Mouse (Mus musculus) embryonic facial prominence, embryonic 13.5 days (tissue): ENCODE measurements at regions not wholly inside any gene's neighbourhood (a gene's known extent, or its start where the extent isn't known, plus 50 kb on each side); places are given as distances from the start of the nearest gene placed in this dataset.

Experiments used
- ATAC-seq: fragments of 200-750 bp; cut with Nextera tagmentation; 2 replicates; pipeline ENCODE4 v1.8.0; 2017; ENCODE audit warnings: low read depth; ENCODE audit not compliant: insufficient number of reproducible peaks, insufficient read depth, low FRiP score, low TSS enrichment
- H3K27ac ChIP-seq: fragments of 300-500 bp; sonication (generic); 2 replicates; pipeline ENCODE4 v1.5.1; 2015; ENCODE audit warnings: moderate library complexity, mild to moderate bottlenecking, inconsistent platforms
- H3K27me3 ChIP-seq: fragments of 300-500 bp; sonication (generic); 2 replicates; pipeline ENCODE4 v1.6.1; 2015; ENCODE audit warnings: mild to moderate bottlenecking, inconsistent platforms
- H3K36me3 ChIP-seq: fragments of 300-500 bp; sonication (generic); 2 replicates; pipeline ENCODE4 v1.6.1; 2015; ENCODE audit warnings: mild to moderate bottlenecking, inconsistent platforms
- H3K4me1 ChIP-seq: fragments of 300-500 bp; sonication (generic); 2 replicates; pipeline ENCODE4 v1.6.1; 2015; ENCODE audit warnings: inconsistent platforms
- H3K4me2 ChIP-seq: fragments of 300-500 bp; sonication (generic); 2 replicates; pipeline ENCODE4 v1.6.1; 2015; ENCODE audit warnings: moderate library complexity, mild to moderate bottlenecking, inconsistent platforms
- H3K4me3 ChIP-seq: fragments of 300-500 bp; sonication (generic); 2 replicates; pipeline ENCODE4 v1.5.1; 2015; ENCODE audit warnings: mild to moderate bottlenecking, inconsistent platforms
- H3K9ac ChIP-seq: fragments of 300-500 bp; sonication (generic); 2 replicates; pipeline ENCODE4 v1.6.1; 2015; ENCODE audit warnings: mild to moderate bottlenecking, inconsistent platforms
- H3K9me3 ChIP-seq: fragments of 300-500 bp; sonication (generic); 2 replicates; pipeline ENCODE4 v1.6.1; 2016; ENCODE audit warnings: inconsistent platforms
- WGBS: fragments of 180-500 bp; shearing (Covaris S2); methylation state at CpG from one replicate; pipeline ENCODE4 v1.1.7; 2015; ENCODE audit warnings: mixed read lengths; 5-methylcytosine and 5-hydroxymethylcytosine counted together

- ATAC-seq: no peak
- H3K9ac ChIP-seq: no peak overlapping the region
Measured at GRCm38 (mm10) chr14:102094105-102094504, 364.3 kb downstream of the Lmo7 start.

GRCm38 (mm10) chr14:102092557-102092956 lies 362.8 kb downstream of the Lmo7 start:
- Histone ChIP-seq H3K27me3 (0 out of 2 replicates have a peak, but pooled peaks cover 3% of the 10 kb centered on the region), H3K36me3 (no peaks in the 10 kb centered on the region), H3K9me3 (no peaks in the 10 kb centered on the region), H3K9ac (no peak overlapping the region), H3K4me2 (no peak overlapping the region), H3K4me3 (no peak overlapping the region), H3K4me1 (no peaks in the 10 kb centered on the region), H3K27ac (no peak overlapping the region)
- WGBS: 79% methylated on average over 6 of the region's 6 CpGs
- no peak for ATAC-seq

More at GRCm38 (mm10) chr14:102094105-102094504, 364.3 kb downstream of the Lmo7 start:
- no peak overlapping the region for H3K4me2 ChIP-seq
- no peaks in the 10 kb centered on the region for H3K4me1 ChIP-seq
- H3K4me3 ChIP-seq: no peak overlapping the region
- H3K9me3 ChIP-seq: no peaks in the 10 kb centered on the region
- WGBS: 79% methylated on average over 1 of the region's 1 CpGs
- H3K27me3 ChIP-seq: 0 out of 2 replicates have a peak, but pooled peaks cover 3% of the 10 kb centered on the region
- H3K36me3 ChIP-seq: no peaks in the 10 kb centered on the region
- no peak overlapping the region for H3K27ac ChIP-seq

- 15% methylated on average over 3 of the region's 3 CpGs for WGBS
- no peaks in the 10 kb centered on the region for H3K36me3 ChIP-seq
- H3K9ac ChIP-seq: no peak overlapping the region
- no peaks in the 10 kb centered on the region for H3K9me3 ChIP-seq
- H3K27ac ChIP-seq: no peak overlapping the region
- no peaks in the 10 kb centered on the region for H3K4me1 ChIP-seq
- no peak for ATAC-seq
- H3K27me3 ChIP-seq: no peaks in the 10 kb centered on the region
- H3K4me2 ChIP-seq: no peak overlapping the region
- H3K4me3 ChIP-seq: no peak overlapping the region
Measured at GRCm38 (mm10) chr14:102048932-102049331, 319.2 kb downstream of the Lmo7 start.

GRCm38 (mm10) chr14:102048485-102048884 lies 318.7 kb downstream of the Lmo7 start:
- Histone ChIP-seq H3K9me3 (no peaks in the 10 kb centered on the region), H3K27ac (no peak overlapping the region), H3K4me1 (no peaks in the 10 kb centered on the region), H3K4me2 (no peak overlapping the region), H3K4me3 (no peak overlapping the region), H3K9ac (no peak overlapping the region), H3K27me3 (no peaks in the 10 kb centered on the region), H3K36me3 (no peaks in the 10 kb centered on the region)
- no peak for ATAC-seq
- WGBS: 81% methylated on average over 1 of the region's 3 CpGs

- ATAC-seq: no peak
- Histone ChIP-seq H3K4me3 (no peak overlapping the region), H3K36me3 (no peaks in the 10 kb centered on the region), H3K9me3 (no peaks in the 10 kb centered on the region), H3K27ac (no peak overlapping the region), H3K4me1 (no peaks in the 10 kb centered on the region), H3K27me3 (no peaks in the 10 kb centered on the region), H3K4me2 (no peak overlapping the region), H3K9ac (no peak overlapping the region)
- WGBS: 87% methylated on average over 2 of the region's 2 CpGs
Measured at GRCm38 (mm10) chr14:102038145-102038544, 308.4 kb downstream of the Lmo7 start.

- H3K36me3 ChIP-seq: no peaks in the 10 kb centered on the region
- no peak overlapping the region for H3K4me3 ChIP-seq
- no peak overlapping the region for H3K27ac ChIP-seq
- H3K4me1 ChIP-seq: no peaks in the 10 kb centered on the region
- WGBS: 86% methylated on average over 5 of the region's 5 CpGs
- no peak overlapping the region for H3K4me2 ChIP-seq
- no peak for ATAC-seq
- H3K27me3 ChIP-seq: no peaks in the 10 kb centered on the region
- no peaks in the 10 kb centered on the region for H3K9me3 ChIP-seq
- no peak overlapping the region for H3K9ac ChIP-seq
Measured at GRCm38 (mm10) chr14:102037487-102037886, 307.7 kb downstream of the Lmo7 start.

GRCm38 (mm10) chr14:102031047-102031903 lies 301.5 kb downstream of the Lmo7 start:
- H3K9me3 ChIP-seq: no peaks in the 10 kb centered on the region
- no peak overlapping the region for H3K4me3 ChIP-seq
- H3K4me2 ChIP-seq: no peak overlapping the region
- no peaks in the 10 kb centered on the region for H3K36me3 ChIP-seq
- WGBS: 73% methylated on average over 10 of the region's 10 CpGs
- H3K4me1 ChIP-seq: no peaks in the 10 kb centered on the region
- H3K27me3 ChIP-seq: no peaks in the 10 kb centered on the region
- ATAC-seq: no peak
- no peak overlapping the region for H3K27ac ChIP-seq
- H3K9ac ChIP-seq: no peak overlapping the region

GRCm38 (mm10) chr14:102024646-102025045 lies 294.9 kb downstream of the Lmo7 start:
- H3K27me3 ChIP-seq: no peaks in the 10 kb centered on the region
- WGBS: 21% methylated on average over 3 of the region's 3 CpGs
- no peak for ATAC-seq
- no peaks in the 10 kb centered on the region for H3K36me3 ChIP-seq
- H3K9ac ChIP-seq: no peak overlapping the region
- no peaks in the 10 kb centered on the region for H3K9me3 ChIP-seq
- H3K27ac ChIP-seq: no peak overlapping the region
- no peak overlapping the region for H3K4me2 ChIP-seq
- H3K4me3 ChIP-seq: no peak overlapping the region
- peaks cover 4% of the 10 kb centered on the region; the same call in 1 of the 2 replicates for H3K4me1 ChIP-seq

GRCm38 (mm10) chr14:102020161-102020605 lies 290.4 kb downstream of the Lmo7 start:
- no peaks in the 10 kb centered on the region for H3K9me3 ChIP-seq
- no peak overlapping the region for H3K27ac ChIP-seq
- WGBS: 81% methylated on average over 8 of the region's 8 CpGs
- H3K4me3 ChIP-seq: no peak overlapping the region
- no peak overlapping the region for H3K9ac ChIP-seq
- H3K27me3 ChIP-seq: no peaks in the 10 kb centered on the region
- no peaks in the 10 kb centered on the region for H3K36me3 ChIP-seq
- peaks cover 6% of the 10 kb centered on the region; the same call in 1 of the 2 replicates for H3K4me1 ChIP-seq
- no peak overlapping the region for H3K4me2 ChIP-seq
- no peak for ATAC-seq

GRCm38 (mm10) chr14:102019320-102019719 lies 289.6 kb downstream of the Lmo7 start:
- H3K9ac ChIP-seq: no peak overlapping the region
- no peak overlapping the region for H3K27ac ChIP-seq
- 83% methylated on average over 2 of the region's 2 CpGs for WGBS
- H3K4me3 ChIP-seq: no peak overlapping the region
- ATAC-seq: no peak
- no peak overlapping the region for H3K4me2 ChIP-seq
- 0 out of 2 replicates have a peak, but pooled peaks cover 6% of the 10 kb centered on the region for H3K4me1 ChIP-seq
- H3K9me3 ChIP-seq: no peaks in the 10 kb centered on the region
- H3K36me3 ChIP-seq: no peaks in the 10 kb centered on the region
- H3K27me3 ChIP-seq: no peaks in the 10 kb centered on the region

- H3K4me1 ChIP-seq: 0 out of 2 replicates have a peak, but pooled peaks cover 8% of the 10 kb centered on the region
- no peak overlapping the region for H3K9ac ChIP-seq
- ATAC-seq: no peak
- H3K27ac ChIP-seq: 0 out of 2 replicates have a peak overlapping the region, but pooled peaks have one; percentile 22
- no peak overlapping the region for H3K4me3 ChIP-seq
- H3K36me3 ChIP-seq: no peaks in the 10 kb centered on the region
- no peak overlapping the region for H3K4me2 ChIP-seq
- no peaks in the 10 kb centered on the region for H3K9me3 ChIP-seq
- no peaks in the 10 kb centered on the region; the same call in 1 of the 2 replicates for H3K27me3 ChIP-seq
Measured at GRCm38 (mm10) chr14:102016572-102016971, 286.8 kb downstream of the Lmo7 start.
